Mouse (Mus musculus) layer of hippocampus, adult 2 months (tissue): ENCODE data around the gene A730009L09Rik. TPM values are rescaled to one million over a fixed set of nuclear protein-coding genes. Genes with fewer than 3 reads are reported as not detected.

ENCODE experiments used
- DNase-seq, 2 experiments: peaks; one replicate each; pipeline ENCODE4 v3.0.0; 2022; ENCODE audit warnings: low spot score in 2 of 2
- H3K27ac ChIP-seq: fragments of 200-600 bp; 2 replicates; pipeline ENCODE4 v1.8.1; 2022
- H3K4me3 ChIP-seq: fragments of 200-600 bp; 2 replicates; pipeline ENCODE4 v1.8.1; 2022; ENCODE audit warnings: mild to moderate bottlenecking
- CTCF ChIP-seq: fragments of 200-600 bp; conservative IDR thresholded peaks from 2 replicates; pipeline ENCODE4 v1.8.1; 2022; ENCODE audit warnings: antibody characterized with exemption, mild to moderate bottlenecking, moderate library complexity
- long read RNA-seq, 2 experiments: library from polyadenylated mRNA; stranded (forward); transcript quantifications; one replicate each; pipeline ENCODE4 v2.0.0; 2021; ENCODE audit warnings: borderline mapping rate in 2 of 2
- total RNA-seq, 2 experiments: library from RNA; stranded (reverse); gene quantifications; 2 replicates each; pipeline ENCODE4 v1.2.3; 2021

Gene A730009L09Rik
- total RNA-seq: 1 to 10 TPM in 1 of 2 experiments, under 1 TPM in 1; 0.23 to 1.5 TPM
- long read RNA-seq, experiment 1, partial matches to known transcripts: 0 of 1 reads
- long read RNA-seq, experiment 1, other reads (novel, unspliced or antisense): 1 of 1 reads
- long read RNA-seq, experiment 2, partial matches to known transcripts: 0 of 2 reads
- long read RNA-seq, experiment 2, other reads (novel, unspliced or antisense): 1 of 2 reads

GRCm38 (mm10) chr16:84514821-84515220, at the start of gene A730009L09Rik:
TSS of gene A730009L09Rik (plus strand) at chr16:84515121.
- TF ChIP-seq CTCF: no peak
- H3K4me3 ChIP-seq: no peak within 1 kb of the TSS; the same call in 1 of the 2 replicates
- H3K27ac ChIP-seq: no peak within 1 kb of the TSS
- no peak for DNase-seq

- no peak for TF ChIP-seq CTCF
- Histone ChIP-seq H3K4me3 (no peak overlapping the region), H3K27ac (no peak overlapping the region)
- DNase-seq: no peak
Observed at GRCm38 (mm10) chr16:84465581-84466165, 49.2 kb upstream of the A730009L09Rik start.

- no peak for DNase-seq
- Histone ChIP-seq H3K27ac (no peak overlapping the region), H3K4me3 (no peak overlapping the region)
- TF ChIP-seq CTCF: peak; percentile 48
Observed at GRCm38 (mm10) chr16:84468898-84469297, 46.0 kb upstream of the A730009L09Rik start.

- Histone ChIP-seq H3K4me3 (no peak overlapping the region), H3K27ac (no peak overlapping the region)
- no peak for DNase-seq
- TF ChIP-seq CTCF: no peak
Observed at GRCm38 (mm10) chr16:84469994-84470393, 44.9 kb upstream of the A730009L09Rik start.

GRCm38 (mm10) chr16:84473406-84473805, 41.5 kb upstream of the A730009L09Rik start:
- Histone ChIP-seq H3K4me3 (no peak overlapping the region), H3K27ac (no peak overlapping the region)
- TF ChIP-seq CTCF: no peak
- DNase-seq: no peak

GRCm38 (mm10) chr16:84474712-84475111, 40.2 kb upstream of the A730009L09Rik start:
- H3K27ac ChIP-seq: no peak overlapping the region
- TF ChIP-seq CTCF: no peak
- no peak overlapping the region for H3K4me3 ChIP-seq
- DNase-seq: no peak

GRCm38 (mm10) chr16:84476948-84477347, 38.0 kb upstream of the A730009L09Rik start:
- Histone ChIP-seq H3K4me3 (no peak overlapping the region), H3K27ac (no peak overlapping the region)
- DNase-seq: no peak
- TF ChIP-seq CTCF: no peak

- no peak for TF ChIP-seq CTCF
- no peak for DNase-seq
- Histone ChIP-seq H3K4me3 (no peak overlapping the region), H3K27ac (no peak overlapping the region)
Observed at GRCm38 (mm10) chr16:84477528-84477927, 37.4 kb upstream of the A730009L09Rik start.

- DNase-seq: no peak
- Histone ChIP-seq H3K4me3 (no peak overlapping the region), H3K27ac (no peak overlapping the region)
- no peak for TF ChIP-seq CTCF
Observed at GRCm38 (mm10) chr16:84477952-84478351, 37.0 kb upstream of the A730009L09Rik start.

GRCm38 (mm10) chr16:84485931-84486330, 29.0 kb upstream of the A730009L09Rik start:
- no peak for DNase-seq
- no peak for TF ChIP-seq CTCF
- Histone ChIP-seq H3K27ac (no peak overlapping the region), H3K4me3 (no peak overlapping the region)

GRCm38 (mm10) chr16:84494818-84495217, 20.1 kb upstream of the A730009L09Rik start:
- no peak for TF ChIP-seq CTCF
- DNase-seq: no peak
- H3K4me3 ChIP-seq: peak overlapping the region; percentile 42
- H3K27ac ChIP-seq: peak overlapping the region; percentile 29; the same call in 1 of the 2 replicates

- DNase-seq: peak; percentile 17 to 62
- TF ChIP-seq CTCF: peak; percentile 87
- Histone ChIP-seq H3K4me3 (peak overlapping the region; percentile 42), H3K27ac (peak overlapping the region; percentile 29; the same call in 1 of the 2 replicates)
Observed at GRCm38 (mm10) chr16:84495438-84495837, 19.5 kb upstream of the A730009L09Rik start.

- H3K4me3 ChIP-seq: no peak overlapping the region
- no peak overlapping the region for H3K27ac ChIP-seq
- DNase-seq: no peak
- no peak for TF ChIP-seq CTCF
Observed at GRCm38 (mm10) chr16:84507681-84508080, 7.2 kb upstream of the A730009L09Rik start.
